Mouse (Mus musculus): ENCODE results near the gene Hal. TPM values are rescaled to one million over a fixed set of nuclear protein-coding genes. Genes with fewer than 3 reads are reported as not detected.

Gene Hal
- total RNA-seq (2021), result under 1 TPM; 0.27 to 0.40 TPM
- long read RNA-seq, partial matches to known transcripts, result 1 of 1 reads
- long read RNA-seq, other reads (novel, unspliced or antisense), result 0 of 1 reads

DNA sequence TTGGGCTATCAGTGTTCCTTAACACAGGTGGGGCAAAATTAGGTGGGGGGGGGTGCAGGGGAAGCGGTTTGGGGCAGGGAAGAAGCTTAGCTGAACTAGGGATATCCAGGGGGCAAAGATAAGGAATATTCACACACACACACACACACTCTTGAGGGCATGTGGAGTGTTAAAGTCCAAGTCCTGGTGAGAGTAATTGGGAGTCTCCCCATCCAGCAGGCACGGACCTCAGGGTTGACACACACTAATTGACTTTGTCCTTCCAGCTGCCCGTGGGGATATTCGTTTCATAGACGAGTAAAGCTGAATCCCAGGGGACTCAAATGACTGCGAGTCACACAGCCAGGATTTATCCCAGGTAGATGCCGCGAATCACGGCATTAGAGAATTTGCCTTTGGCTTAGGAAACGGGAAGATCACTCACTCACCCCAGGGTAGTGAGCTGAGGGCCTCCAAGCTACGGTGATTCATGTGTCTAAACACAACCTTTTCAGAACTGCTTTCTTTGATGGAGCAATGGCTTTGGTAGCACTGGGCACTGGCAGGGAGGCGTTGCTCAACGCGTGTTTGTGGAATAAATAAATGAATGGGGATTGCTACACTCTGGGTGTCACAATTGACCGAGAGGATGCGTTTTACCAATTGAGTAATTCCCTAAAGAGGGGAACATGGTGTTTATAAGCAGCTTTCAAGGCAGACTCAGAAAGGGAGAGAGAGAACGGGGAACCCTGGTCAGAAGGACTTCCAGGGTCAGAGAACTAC, at the start of gene Hal:
Gene Hal (plus strand): TSS at position 703 of the 762 bp plus-strand sequence.
- no peak for DNase-seq (ENCODE audit: low spot score in 2 of 2)

- no peak for DNase-seq (ENCODE audit: low spot score in 2 of 2)
These were observed 47.1 kb upstream of the Hal start for GRCm38 (mm10) chr10:93441501-93441900.

DNA sequence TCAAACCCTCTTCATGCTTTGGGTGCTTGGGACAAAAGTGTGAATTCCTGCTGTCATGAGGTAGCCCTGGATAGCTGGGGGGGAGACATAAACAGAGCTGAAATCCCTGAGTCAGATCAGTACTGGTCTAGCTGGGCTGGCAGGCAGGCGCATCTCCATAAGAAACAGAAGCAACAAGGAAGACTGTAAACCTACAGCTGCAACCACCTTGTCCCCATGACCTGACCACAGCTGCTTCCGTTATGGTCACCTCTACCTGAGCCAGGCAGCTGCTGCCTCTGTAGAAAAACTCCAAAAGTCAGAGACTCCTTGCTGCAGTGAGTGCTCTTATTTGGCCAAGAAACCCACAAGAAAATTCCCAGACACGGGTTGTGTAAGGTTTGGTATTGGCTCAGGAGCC, 46.4 kb upstream of the Hal start:
- no peak for DNase-seq (ENCODE audit: low spot score in 2 of 2)

GRCm38 (mm10) chr10:93444407-93444806, 44.2 kb upstream of the Hal start:
- DNase-seq (ENCODE audit: low spot score in 2 of 2), result no peak

DNA sequence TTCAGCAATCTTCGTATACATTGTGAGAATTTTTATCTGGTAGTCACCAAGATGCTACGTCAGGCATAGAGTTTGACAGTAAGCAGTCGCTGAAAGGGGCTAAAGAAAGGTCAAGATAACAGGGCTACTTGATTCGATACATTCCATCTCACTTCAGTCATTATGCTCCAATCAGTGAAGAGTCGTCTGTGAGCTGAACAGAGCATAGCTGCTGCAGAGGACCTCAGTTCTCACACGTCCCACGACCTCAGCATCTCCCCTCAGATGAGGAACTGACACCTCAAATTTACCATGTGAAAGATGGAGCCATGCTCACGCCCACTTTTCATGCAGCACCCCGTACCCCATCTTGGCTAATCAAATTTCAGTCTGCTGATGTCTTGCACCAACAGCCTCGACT, 41.2 kb upstream of the Hal start:
- DNase-seq (ENCODE audit: low spot score in 2 of 2), result no peak

DNA sequence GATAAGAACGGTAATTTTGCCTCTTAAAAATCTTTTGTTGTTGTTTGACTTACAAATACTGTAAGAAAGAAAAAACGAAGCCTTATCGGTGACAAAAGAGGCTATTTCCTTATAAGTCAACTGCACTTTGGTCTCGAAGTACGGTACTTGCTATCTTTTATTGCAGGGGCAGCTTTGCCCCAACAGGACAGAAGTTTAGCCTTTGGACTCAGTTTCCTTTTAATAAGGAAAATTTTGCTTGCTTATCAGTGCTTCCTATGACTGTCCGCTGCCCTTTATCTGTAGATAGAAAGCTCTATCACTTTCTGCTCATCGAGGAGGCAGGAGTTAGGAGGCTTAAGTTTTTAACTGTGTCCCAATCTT, 33.9 kb upstream of the Hal start:
- no peak for DNase-seq (ENCODE audit: low spot score in 2 of 2)

- no peak for DNase-seq (ENCODE audit: low spot score in 2 of 2)
These were observed 28.5 kb upstream of the Hal start for GRCm38 (mm10) chr10:93460106-93460505.

DNA sequence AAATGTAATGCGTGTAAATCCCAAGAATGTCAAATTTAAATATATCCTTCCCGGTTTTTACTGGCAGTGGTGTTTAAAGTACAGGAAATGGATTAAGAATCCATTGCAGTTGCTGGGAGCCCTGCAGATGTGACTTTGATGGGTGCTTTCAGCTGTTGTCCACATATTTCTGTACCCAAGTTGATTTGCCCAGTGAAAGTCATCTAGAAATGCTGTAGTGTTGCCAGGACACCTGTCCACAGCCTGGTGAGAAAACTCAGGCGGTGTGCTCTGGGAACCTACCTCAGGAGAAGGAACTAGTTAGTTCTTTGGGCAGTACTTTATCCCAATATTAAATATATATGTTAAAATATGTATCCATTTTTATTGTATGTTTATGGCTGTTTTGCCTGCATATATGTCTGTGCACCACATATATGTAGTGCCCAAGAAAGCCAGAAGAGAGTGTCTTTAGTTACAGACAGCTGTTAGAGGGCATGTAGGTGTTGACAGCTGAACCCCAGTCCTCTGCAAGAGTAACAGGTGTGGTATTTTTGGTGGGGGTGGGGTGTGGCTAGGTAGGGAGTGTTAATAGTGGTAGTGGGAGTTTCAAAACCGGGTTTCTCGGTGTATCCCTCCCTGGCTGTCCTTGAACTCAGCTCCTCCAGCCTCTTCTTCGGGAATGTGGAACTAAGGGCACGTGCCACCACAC, 25.7 kb upstream of the Hal start:
- no peak for DNase-seq (ENCODE audit: low spot score in 2 of 2)

DNA sequence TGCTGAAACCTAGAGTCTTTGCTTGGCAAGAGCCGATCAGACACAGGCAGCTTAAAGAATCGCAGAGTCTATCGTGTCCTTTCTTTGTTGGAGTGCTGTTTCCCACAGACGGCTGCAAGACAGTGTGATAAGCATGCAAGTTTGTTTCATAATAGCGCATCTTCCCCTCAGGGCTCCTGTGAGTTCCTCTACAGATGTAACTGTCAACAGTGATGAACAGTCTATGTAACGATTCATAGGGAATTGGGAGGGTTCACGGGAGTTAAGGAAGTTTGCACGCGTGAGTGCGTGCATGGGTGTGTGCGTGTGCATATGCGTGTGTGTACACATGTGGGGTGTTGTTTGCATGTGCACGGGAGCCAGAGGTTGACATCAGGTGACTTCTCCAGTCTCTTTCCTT, 25.0 kb upstream of the Hal start:
- no peak for DNase-seq (ENCODE audit: low spot score in 2 of 2)

DNA sequence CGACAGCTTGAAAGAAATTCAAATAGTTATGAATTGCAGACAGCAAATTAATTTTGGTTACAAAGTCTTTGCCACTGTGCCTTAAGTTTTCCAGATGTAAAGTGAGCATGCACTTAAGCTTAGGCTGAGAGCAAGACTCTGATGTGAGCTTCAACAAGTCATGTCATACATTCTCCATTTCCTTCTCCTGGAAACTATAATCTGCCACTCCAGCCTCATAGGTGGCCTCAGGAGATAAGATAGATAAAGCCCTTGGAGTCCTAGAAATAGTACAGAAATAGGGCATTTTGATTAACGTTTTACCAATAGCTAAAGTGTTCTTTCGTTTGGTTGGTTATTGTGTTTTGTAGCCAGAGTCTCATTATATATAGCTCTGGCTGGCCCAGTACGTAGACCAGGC, 21.3 kb upstream of the Hal start:
- DNase-seq (ENCODE audit: low spot score in 2 of 2), result no peak

DNA sequence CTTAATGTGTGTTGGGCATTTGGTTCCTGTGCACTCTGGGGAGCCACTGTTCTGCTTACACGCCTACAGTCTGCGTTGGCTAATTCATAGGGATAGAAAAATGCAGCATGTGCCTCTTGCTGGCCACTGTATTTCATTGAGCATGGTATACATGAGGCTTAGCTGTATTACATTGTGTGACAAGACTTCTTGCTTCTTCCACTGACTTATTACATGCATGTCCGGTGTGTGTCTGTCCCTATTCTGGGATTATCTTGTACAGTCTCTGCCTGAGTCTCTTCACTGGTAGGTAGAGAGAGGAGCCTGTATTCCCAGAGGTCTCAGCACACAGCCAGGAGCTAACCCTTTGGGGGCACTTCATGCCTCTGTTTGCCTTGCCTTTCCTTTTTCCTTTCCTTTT, 20.8 kb upstream of the Hal start:
- no peak for DNase-seq (ENCODE audit: low spot score in 2 of 2)

- peak; percentile 90 to 93 for DNase-seq (ENCODE audit: low spot score in 2 of 2)
These were observed 17.2 kb upstream of the Hal start for GRCm38 (mm10) chr10:93471415-93471814.

GRCm38 (mm10) chr10:93484511-93484910, 4.1 kb upstream of the Hal start:
- DNase-seq (ENCODE audit: low spot score in 2 of 2), result no peak

DNA sequence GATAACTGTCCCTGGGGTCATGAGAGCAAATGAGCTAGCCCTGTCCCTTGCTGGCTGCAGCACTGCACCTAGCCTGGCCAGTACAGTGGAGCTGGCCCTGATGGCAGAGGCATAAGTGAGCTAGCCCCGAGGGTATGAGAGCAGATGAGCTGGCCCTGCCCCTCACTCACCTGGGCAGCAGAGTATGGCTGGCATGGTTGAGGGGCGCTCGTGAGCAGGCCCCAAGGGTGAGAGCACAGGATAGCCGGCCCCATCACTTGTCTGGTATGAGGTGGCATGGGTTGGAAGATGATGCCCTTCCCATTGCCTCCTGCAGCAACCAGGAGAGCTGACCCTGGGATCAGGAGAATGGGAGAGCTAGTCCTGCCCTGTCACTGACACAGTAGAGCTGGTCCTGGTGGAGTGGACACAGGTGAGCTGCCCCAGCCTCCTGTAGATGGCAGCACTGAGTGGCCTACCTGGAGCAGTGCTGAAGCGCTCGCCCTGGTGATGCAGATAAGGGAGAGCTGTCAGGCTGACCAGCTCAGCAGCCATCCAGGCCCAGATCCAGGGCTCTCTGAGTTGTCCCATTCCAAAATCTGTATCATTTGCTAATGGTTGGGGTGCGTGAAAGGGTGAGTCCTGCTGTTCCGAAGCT, 3.4 kb upstream of the Hal start:
- peak in 1 of 2 experiments; percentile 26 for DNase-seq (ENCODE audit: low spot score in 2 of 2)

DNA sequence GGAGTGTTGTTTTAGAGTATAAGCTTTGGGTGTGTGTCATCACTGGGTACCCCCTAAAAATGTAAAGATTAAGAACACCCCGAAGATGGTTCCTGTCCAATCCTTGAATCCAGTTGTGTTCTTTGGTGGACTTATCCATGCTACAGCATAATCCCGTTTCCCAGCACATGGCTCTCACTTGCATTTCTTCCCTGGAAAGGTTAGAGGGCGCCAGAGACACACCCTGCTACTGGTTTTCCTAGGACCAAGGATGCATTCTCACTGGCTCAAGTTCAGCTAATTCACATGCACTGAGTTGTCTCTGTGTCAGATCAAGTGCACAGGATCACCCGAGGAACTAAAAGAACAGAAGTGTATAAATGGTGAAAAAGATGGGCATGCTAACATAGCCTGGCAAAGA, 1.9 kb upstream of the Hal start:
- peak; percentile 32 to 47 for DNase-seq (ENCODE audit: low spot score in 2 of 2)

- no peak for DNase-seq (ENCODE audit: low spot score in 2 of 2)
These were observed 259 bp downstream of the Hal start for GRCm38 (mm10) chr10:93488828-93489226.

DNA sequence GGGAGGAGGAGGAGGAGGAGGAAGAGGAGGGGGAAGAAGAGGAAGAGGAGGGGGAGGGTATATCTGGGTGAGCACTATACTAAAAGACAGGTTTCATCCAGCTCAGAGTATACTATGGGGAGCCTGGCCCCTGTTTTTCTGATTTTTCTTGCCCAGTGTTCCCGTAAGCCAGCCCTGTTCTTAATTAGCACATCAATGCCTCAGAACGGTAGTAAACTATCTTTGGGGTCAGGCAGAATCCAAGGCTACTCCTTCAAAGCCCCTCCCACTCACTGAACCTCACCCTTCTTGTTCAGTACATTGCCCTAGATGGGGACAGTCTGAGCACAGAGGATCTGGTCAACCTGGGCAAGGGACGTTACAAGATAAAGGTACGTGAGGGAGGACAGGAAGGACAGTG, 1.9 kb downstream of the Hal start:
- no peak for DNase-seq (ENCODE audit: low spot score in 2 of 2)

- DNase-seq (ENCODE audit: low spot score in 2 of 2), result no peak
These were observed 12.3 kb downstream of the Hal start for GRCm38 (mm10) chr10:93500864-93501263.

- no peak for DNase-seq (ENCODE audit: low spot score in 2 of 2)
These were observed 12.8 kb downstream of the Hal start for GRCm38 (mm10) chr10:93501346-93501745.

GRCm38 (mm10) chr10:93508383-93508970, 19.9 kb downstream of the Hal start:
- DNase-seq (ENCODE audit: low spot score in 2 of 2), result no peak

GRCm38 (mm10) chr10:93509532-93510153, 21.1 kb downstream of the Hal start:
- no peak for DNase-seq (ENCODE audit: low spot score in 2 of 2)

Measured in layer of hippocampus, postnatal 10 days (tissue).